Mouse (Mus musculus) heart, adult 8-10 months (tissue): Measurements from ENCODE around the gene Gm3012. TPM values are rescaled to one million over a fixed set of nuclear protein-coding genes. Genes with fewer than 3 reads are reported as not detected.
"Not testable (repeated sequence)": the region's sequence is repeated elsewhere in the genome, so short reads cannot be mapped to it uniquely, and the experiment has no call there.

Experiments used
- DNase-seq: peaks from one replicate; pipeline ENCODE4 v3.0.0; 2022; ENCODE audit warnings: low spot score
- total RNA-seq, 4 experiments: library from RNA; stranded (reverse); gene quantifications; 2 replicates each; pipeline ENCODE4 v1.2.4; 2022

Gm3012 gene
- not detected for total RNA-seq

DNA sequence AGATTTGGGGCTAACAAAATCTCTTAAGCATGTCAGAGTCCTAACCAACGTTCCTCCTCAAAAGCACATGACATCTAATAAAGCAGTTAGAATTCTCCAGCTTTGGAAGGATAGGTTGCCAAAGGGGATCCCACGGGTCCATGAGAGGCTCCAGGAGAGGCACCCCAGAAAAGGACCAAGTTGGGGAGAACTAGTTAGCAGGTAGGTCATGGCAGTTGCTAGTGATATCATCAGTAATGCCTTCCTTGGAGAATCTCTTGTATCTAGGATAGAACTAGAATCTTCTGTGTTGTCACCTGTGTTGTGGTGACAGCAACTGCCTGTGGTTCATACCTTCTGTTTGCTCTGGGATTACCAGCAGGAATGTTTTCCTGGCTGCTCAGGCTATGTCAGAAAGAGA, at the start of gene Gm3012:
Gene Gm3012, plus strand, starts transcription at position 301 of the 400 bp plus-strand sequence.
- not testable (repeated sequence) for DNase-seq

DNA sequence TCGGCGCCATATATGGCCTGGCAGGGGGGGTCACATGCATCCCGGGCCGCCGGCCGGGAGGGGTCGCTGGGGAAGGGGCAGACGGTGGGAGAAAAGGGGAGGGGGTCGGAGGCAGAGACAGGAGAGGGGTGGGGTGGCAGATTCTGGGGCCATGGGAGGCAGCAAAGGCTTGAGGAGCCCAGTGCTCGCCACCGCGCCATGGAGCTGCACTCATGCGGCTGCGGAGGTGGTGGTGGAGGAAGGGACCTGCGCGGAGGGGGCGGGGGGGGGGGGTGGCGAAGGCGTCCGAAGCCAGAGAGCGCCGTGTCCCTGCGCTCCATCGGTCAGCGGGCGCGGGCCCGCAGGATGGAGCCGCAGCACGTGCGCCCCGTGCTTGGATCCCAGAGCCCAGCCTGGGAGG, 17.4 kb downstream of the Gm3012 start, which contains the start of gene Gm3020:
Gene Gm3020, plus strand, starts transcription at position 301 of the 400 bp plus-strand sequence.
- DNase-seq = not testable (repeated sequence)

DNA sequence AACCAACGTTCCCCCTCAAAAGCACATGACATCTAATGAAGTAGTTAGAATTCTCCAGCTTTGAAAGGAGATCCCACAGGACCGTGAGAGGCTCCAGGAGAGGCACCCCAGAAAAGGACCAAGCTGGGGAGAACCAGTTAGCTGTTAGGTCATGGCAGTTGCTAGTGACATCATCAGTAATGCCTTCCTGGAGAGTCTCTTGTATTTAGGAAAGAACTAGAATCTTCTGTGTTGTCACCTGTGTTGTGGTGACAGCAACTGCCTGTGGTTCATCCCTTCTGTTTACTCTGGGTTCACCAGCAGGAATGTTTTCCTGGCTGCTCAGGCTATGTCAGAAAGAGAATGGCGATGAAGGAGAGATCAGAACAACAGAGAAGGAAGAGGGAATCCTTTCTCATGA, 54.2 kb downstream of the Gm3012 start, which contains the start of gene Gm3043:
Gene Gm3043, plus strand, starts transcription at position 301 of the 400 bp plus-strand sequence.
- not testable (repeated sequence) for DNase-seq

Other genes with a start within 250 kb of the Gm3012 start
- gene Gm10413, start 239.4 kb upstream of the Gm3012 start, total RNA-seq = not detected
- gene Gm10409, start 221.9 kb upstream of the Gm3012 start, total RNA-seq = under 1 TPM in 1 of 4 experiments, not detected in 3; 0.50 TPM
- not detected for gene Gm3005, start 206.4 kb upstream of the Gm3012 start, total RNA-seq
- not detected for gene Gm10408, start 185.1 kb upstream of the Gm3012 start, total RNA-seq
- gene Gm3020, start 17.5 kb downstream of the Gm3012 start, total RNA-seq = under 1 TPM in 1 of 4 experiments, not detected in 3; 0.50 TPM
- gene Gm3043, start 54.3 kb downstream of the Gm3012 start, total RNA-seq = not detected
- not detected for gene Gm3002, start 175.6 kb downstream of the Gm3012 start, total RNA-seq
- gene Gm3033, start 211.7 kb downstream of the Gm3012 start, total RNA-seq = not detected
- gene Gm2916, start 249.7 kb downstream of the Gm3012 start, total RNA-seq = not detected